Mouse (Mus musculus): ENCODE results near the gene Tmem98.

Gene Tmem98

GRCm38 (mm10) chr11:80854908-80855307 lies 44.9 kb downstream of the Tmem98 start:
- DNase-seq: no peak

- DNase-seq: no peak
Measured at GRCm38 (mm10) chr11:80856827-80857226, 46.9 kb downstream of the Tmem98 start.

- no peak for DNase-seq
Measured at GRCm38 (mm10) chr11:80858065-80858464, 48.1 kb downstream of the Tmem98 start, which contains the start of gene Spaca3. Spaca3 (plus strand) TSS chr11:80858365.

- DNase-seq: no peak
Measured at GRCm38 (mm10) chr11:80862941-80863340, 53.0 kb downstream of the Tmem98 start.

DNA sequence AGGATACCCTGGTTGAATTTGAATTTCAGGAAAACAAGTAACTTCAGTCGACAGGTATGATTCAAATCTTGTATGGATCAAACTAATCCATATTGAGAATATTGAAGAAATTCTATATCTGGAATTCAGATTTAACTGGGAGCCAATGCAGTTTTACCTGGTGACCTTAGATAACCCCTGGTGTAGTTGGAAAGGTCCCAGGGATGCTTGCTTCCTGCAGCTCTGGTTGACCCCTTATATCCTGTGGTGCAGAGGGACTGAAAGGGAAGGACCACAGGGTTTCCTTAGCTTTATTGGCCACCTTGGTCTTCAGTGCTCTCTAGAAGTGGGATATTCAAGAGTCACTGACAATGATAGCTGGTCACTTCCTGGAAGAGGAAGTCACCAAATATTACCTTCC lies 58.1 kb downstream of the Tmem98 start:
- no peak for DNase-seq

Data from thymus, adult 18-20 months (tissue).